11 mouse cellular contexts compared by ENCODE assay signal in genomic region chr11:51966651-51967050, GRCm38 (mm10).
"Had no signal": no experiment of that assay in that cellular context is flagged by ENCODE, and none has a peak within 500 bp of the region (broad histone marks: within the 10 kb centered on the region; RNA-seq: fewer than 3 reads in every experiment).

No protein-coding gene starts in this region.

- H3K27ac ChIP-seq: heart, embryonic 13.5 days; heart, embryonic 15.5 days; hindbrain, embryonic 12.5 days; hindbrain, embryonic 13.5 days; hindbrain, embryonic 14.5 days; hindbrain, embryonic 15.5 days; intestine, embryonic 15.5 days; kidney, embryonic 15.5 days; kidney, postnatal 0 days; layer of hippocampus, adult 2 months; left cerebral cortex, adult 2 months had no signal
